Mouse (Mus musculus): ENCODE measurements around the gene Slc22a23.

- TF ChIP-seq CTCF (conservative IDR thresholded peaks at IDR 0.05 in 1 of 2, IDR thresholded peaks at IDR 0.05 in 1 of 2; ENCODE audit: low read depth in 2 of 2, low read length in 2 of 2) (no peak), EP300 (IDR thresholded peaks at IDR 0.05; ENCODE audit: low read length) (no peak), POLR2A (IDR thresholded peaks at IDR 0.05; ENCODE audit: low read depth, low read length) (no peak), E2F4 (IDR thresholded peaks at IDR 0.05; ENCODE audit: insufficient replicate concordance, low read depth, low read length) (no peak), MEF2A (IDR thresholded peaks at IDR 0.05; ENCODE audit: borderline replicate concordance, low read depth, low read length) (no peak), HCFC1 (IDR thresholded peaks at IDR 0.05; ENCODE audit: low read depth, low read length) (no peak), ZC3H11A (IDR thresholded peaks at IDR 0.05; ENCODE audit: low read depth, low read length) (no peak), CHD2 (IDR thresholded peaks at IDR 0.05; ENCODE audit: low read length) (no peak), POLR2AphosphoS2 (IDR thresholded peaks at IDR 0.05; ENCODE audit: low read depth, low read length) (no peak), ZMIZ1 (IDR thresholded peaks at IDR 0.05; ENCODE audit: low read depth, low read length) (no peak), ETS1 (conservative IDR thresholded peaks at IDR 0.05; ENCODE audit: low read depth, low read length) (no peak), MXI1 (IDR thresholded peaks at IDR 0.05; ENCODE audit: low read depth, low read length) (no peak), RCOR1 (conservative IDR thresholded peaks at IDR 0.05; ENCODE audit: low read depth, low read length) (no peak)
Observed at GRCm38 (mm10) chr13:34365226-34365625, 20.2 kb upstream of the Slc22a23 start.
